Mouse (Mus musculus) thymus, postnatal 0 days (tissue): ENCODE measurements around the gene Unkl. TPM values are rescaled to one million over a fixed set of nuclear protein-coding genes. Genes with fewer than 3 reads are reported as not detected.
"Not testable (repeated sequence)": the region's sequence is repeated elsewhere in the genome, so short reads cannot be mapped to it uniquely, and the experiment has no call there.

Experiments
- DNase-seq: peaks from one replicate; pipeline ENCODE4 v3.0.0-alpha.2; 2015; ENCODE audit warnings: low spot score
- polyA plus RNA-seq: library from polyadenylated mRNA; unstranded; fragments of >200 nt; fragmentation: Nextera tagmentation; extraction: Ambion mirVana; gene quantifications from 2 replicates; pipeline ENCODE4 v1.2.1, GENCODE M21; 2015

The Unkl gene
- polyA plus RNA-seq, 1 experiment from 2014 or later = 13.9 TPM

- peak; percentile 66 for DNase-seq
Observed at GRCm38 (mm10) chr17:25219492-25220295, 31.5 kb downstream of the Unkl start.

- DNase-seq = no peak
Observed at GRCm38 (mm10) chr17:25220746-25221145, 32.5 kb downstream of the Unkl start.

- DNase-seq = peak; percentile 82
Observed at GRCm38 (mm10) chr17:25221821-25222503, 33.8 kb downstream of the Unkl start.

GRCm38 (mm10) chr17:25222504-25222940 is 34.3 kb downstream of the Unkl start:
- peak; percentile 77 for DNase-seq

GRCm38 (mm10) chr17:25222951-25223601 is 34.9 kb downstream of the Unkl start:
- peak; percentile 61 for DNase-seq

- peak; percentile 78 for DNase-seq
Observed at GRCm38 (mm10) chr17:25224586-25225222, 36.5 kb downstream of the Unkl start.

- DNase-seq = no peak
Observed at GRCm38 (mm10) chr17:25225659-25226058, 37.5 kb downstream of the Unkl start.

- DNase-seq = no peak
Observed at GRCm38 (mm10) chr17:25227991-25228390, 39.8 kb downstream of the Unkl start.

- not testable (repeated sequence) for DNase-seq
Observed at GRCm38 (mm10) chr17:25230014-25230655, 41.9 kb downstream of the Unkl start.

- DNase-seq = no peak
Observed at GRCm38 (mm10) chr17:25230700-25231099, 42.5 kb downstream of the Unkl start.

- DNase-seq = not testable (repeated sequence)
Observed at GRCm38 (mm10) chr17:25231621-25232020, 43.4 kb downstream of the Unkl start.

GRCm38 (mm10) chr17:25235635-25236034 is 47.4 kb downstream of the Unkl start:
- no peak for DNase-seq

GRCm38 (mm10) chr17:25239695-25240636 is 51.8 kb downstream of the Unkl start, which contains the start of the genes Gnptg and Tsr3:
Gene Gnptg (minus strand): TSS chr17:25240124.
Gene Tsr3 (plus strand): TSS chr17:25240170.
- peak; percentile 92 for DNase-seq

- no peak for DNase-seq
Observed at GRCm38 (mm10) chr17:25243131-25243780, 55.1 kb downstream of the Unkl start.

GRCm38 (mm10) chr17:25244239-25244638 is 56.0 kb downstream of the Unkl start:
- no peak for DNase-seq

GRCm38 (mm10) chr17:25248033-25248750 is 60.0 kb downstream of the Unkl start:
- peak; percentile 77 for DNase-seq

GRCm38 (mm10) chr17:25250181-25250835 is 62.1 kb downstream of the Unkl start:
- DNase-seq = no peak

- DNase-seq = no peak
Observed at GRCm38 (mm10) chr17:25252643-25253042, 64.4 kb downstream of the Unkl start.
